Mouse (Mus musculus) midbrain, embryonic 16.5 days (tissue): ENCODE measurements around the gene Fbxl15. TPM values are rescaled to one million over a fixed set of nuclear protein-coding genes. Genes with fewer than 3 reads are reported as not detected.

ENCODE experiments used
- ATAC-seq: fragments of 200-750 bp; cut with Nextera tagmentation; 2 replicates; pipeline ENCODE4 v1.8.0; 2017; ENCODE audit warnings: moderate TSS enrichment
- H3K27ac ChIP-seq: fragments of 300-500 bp; sonication (generic); 2 replicates; pipeline ENCODE4 v1.5.1; 2014; ENCODE audit warnings: mild to moderate bottlenecking, low read length, mixed read lengths
- H3K27me3 ChIP-seq: fragments of 300-500 bp; sonication (generic); 2 replicates; pipeline ENCODE4 v1.6.1; 2014; ENCODE audit warnings: low read depth, low read length, mixed read lengths; ENCODE audit not compliant: control insufficient read depth, insufficient read depth
- H3K36me3 ChIP-seq: fragments of 300-500 bp; sonication (generic); 2 replicates; pipeline ENCODE4 v1.6.1; 2014; ENCODE audit warnings: mild to moderate bottlenecking, low read length, moderate library complexity, mixed read lengths; ENCODE audit not compliant: control insufficient read depth, insufficient read depth
- H3K4me1 ChIP-seq: fragments of 300-500 bp; sonication (generic); 2 replicates; pipeline ENCODE4 v1.6.1; 2014; ENCODE audit warnings: mild to moderate bottlenecking, low read length, mixed read lengths; ENCODE audit not compliant: control insufficient read depth, insufficient read depth
- H3K4me2 ChIP-seq: fragments of 300-500 bp; sonication (generic); 2 replicates; pipeline ENCODE4 v1.6.1; 2014; ENCODE audit warnings: mild to moderate bottlenecking, low read length, mixed read lengths
- H3K4me3 ChIP-seq: fragments of 300-500 bp; sonication (generic); 2 replicates; pipeline ENCODE4 v1.5.1; 2014; ENCODE audit warnings: low read depth, mild to moderate bottlenecking, low read length, moderate library complexity, mixed read lengths
- H3K9ac ChIP-seq: fragments of 300-500 bp; sonication (generic); 2 replicates; pipeline ENCODE4 v1.6.1; 2014; ENCODE audit warnings: low read depth, low read length, mixed read lengths
- H3K9me3 ChIP-seq: fragments of 300-500 bp; sonication (generic); replicated peaks from 2 replicates; pipeline ENCODE4 v1.6.1; 2014; ENCODE audit warnings: mild to moderate bottlenecking, low read length, mixed read lengths; ENCODE audit not compliant: control insufficient read depth, poor library complexity, severe bottlenecking
- WGBS: fragments of 180-500 bp; shearing (Covaris S2); extraction: QIAGEN DNeasy Blood & Tissue Kit; methylation state at CpG from one replicate; pipeline ENCODE4 v1.1.7; 2014; 5-methylcytosine and 5-hydroxymethylcytosine counted together
- polyA plus RNA-seq: library from polyadenylated mRNA; unstranded; fragments of >200 nt; fragmentation: Nextera tagmentation; extraction: Ambion mirVana; gene quantifications from 2 replicates; pipeline ENCODE4 v1.2.1, GENCODE M21; 2015

Gene Fbxl15
- polyA plus RNA-seq, 1 experiment from 2014 or later = 51.3 TPM

GRCm38 (mm10) chr19:46320076-46320785 lies 7.8 kb upstream of the Fbxl15 start:
- no peaks in the 10 kb centered on the region for H3K36me3 ChIP-seq
- 89% methylated on average over 8 of the region's 8 CpGs for WGBS
- peaks cover 8% of the 10 kb centered on the region for H3K27me3 ChIP-seq
- H3K4me2 ChIP-seq = no peak overlapping the region
- no peaks in the 10 kb centered on the region for H3K9me3 ChIP-seq
- peaks cover 88% of the 10 kb centered on the region for H3K4me1 ChIP-seq
- no peak overlapping the region for H3K4me3 ChIP-seq
- H3K9ac ChIP-seq = no peak overlapping the region
- no peak for ATAC-seq
- H3K27ac ChIP-seq = 0 out of 2 replicates have a peak overlapping the region, but pooled peaks have one; percentile 35

GRCm38 (mm10) chr19:46321101-46321943 lies 6.7 kb upstream of the Fbxl15 start:
- H3K27me3 ChIP-seq = peaks cover 4% of the 10 kb centered on the region
- 21% methylated on average over 6 of the region's 6 CpGs for whole genome bisulfite sequencing
- H3K4me2 ChIP-seq = peak overlapping the region; percentile 46
- H3K9ac ChIP-seq = no peak overlapping the region
- H3K4me3 ChIP-seq = no peak overlapping the region
- no peaks in the 10 kb centered on the region for H3K36me3 ChIP-seq
- peak overlapping the region; percentile 74 for H3K27ac ChIP-seq
- H3K4me1 ChIP-seq = peaks cover 83% of the 10 kb centered on the region
- no peaks in the 10 kb centered on the region for H3K9me3 ChIP-seq
- ATAC-seq = peak; percentile 54

- H3K4me2 ChIP-seq = peak overlapping the region; percentile 46
- peak overlapping the region; percentile 43 for H3K9ac ChIP-seq
These were observed 5.6 kb upstream of the Fbxl15 start for GRCm38 (mm10) chr19:46322144-46322995.

GRCm38 (mm10) chr19:46322996-46323572 lies 4.9 kb upstream of the Fbxl15 start:
- Histone ChIP-seq H3K27ac (peak overlapping the region; percentile 74; the same call in 1 of the 2 replicates), H3K4me2 (peak overlapping the region; percentile 46), H3K9me3 (no peaks in the 10 kb centered on the region), H3K4me1 (peaks cover 78% of the 10 kb centered on the region), H3K36me3 (no peaks in the 10 kb centered on the region), H3K9ac (peak overlapping the region; percentile 43), H3K4me3 (no peak overlapping the region), H3K27me3 (no peaks in the 10 kb centered on the region; the same call in 1 of the 2 replicates)
- ATAC-seq = no peak
- 77% methylated on average over 13 of the region's 13 CpGs for WGBS

More at GRCm38 (mm10) chr19:46322144-46322995, 5.6 kb upstream of the Fbxl15 start:
- Histone ChIP-seq H3K27ac (peak overlapping the region; percentile 74), H3K9me3 (no peaks in the 10 kb centered on the region), H3K27me3 (no peaks in the 10 kb centered on the region; the same call in none of the 2 replicates), H3K36me3 (no peaks in the 10 kb centered on the region), H3K4me1 (peaks cover 76% of the 10 kb centered on the region), H3K4me3 (no peak overlapping the region)
- WGBS = 56% methylated on average over 11 of the region's 11 CpGs
- no peak for ATAC-seq

GRCm38 (mm10) chr19:46323716-46324115 lies 4.3 kb upstream of the Fbxl15 start:
- Histone ChIP-seq H3K4me3 (no peak overlapping the region), H3K9ac (no peak overlapping the region), H3K27me3 (no peaks in the 10 kb centered on the region; the same call in 1 of the 2 replicates), H3K36me3 (no peaks in the 10 kb centered on the region), H3K9me3 (no peaks in the 10 kb centered on the region), H3K27ac (no peak overlapping the region), H3K4me1 (peaks cover 72% of the 10 kb centered on the region), H3K4me2 (peak overlapping the region; percentile 17; the same call in 1 of the 2 replicates)
- 75% methylated on average over 5 of the region's 5 CpGs for WGBS
- no peak for ATAC-seq

- peak overlapping the region; percentile 85; the same call in 1 of the 2 replicates for H3K9ac ChIP-seq
- no peaks in the 10 kb centered on the region for H3K27me3 ChIP-seq
- peak overlapping the region; percentile 98 for H3K4me2 ChIP-seq
- no peak overlapping the region for H3K4me3 ChIP-seq
- 79% methylated on average over 11 of the region's 11 CpGs for whole genome bisulfite sequencing
- no peaks in the 10 kb centered on the region for H3K36me3 ChIP-seq
- ATAC-seq = no peak
- peaks cover 69% of the 10 kb centered on the region for H3K4me1 ChIP-seq
- H3K9me3 ChIP-seq = no peaks in the 10 kb centered on the region
- H3K27ac ChIP-seq = no peak overlapping the region
These were observed 3.6 kb upstream of the Fbxl15 start for GRCm38 (mm10) chr19:46324366-46324765.

- Histone ChIP-seq H3K4me1 (peaks cover 69% of the 10 kb centered on the region), H3K9ac (peak overlapping the region; percentile 85), H3K4me2 (peak overlapping the region; percentile 98), H3K27me3 (no peaks in the 10 kb centered on the region), H3K9me3 (no peaks in the 10 kb centered on the region), H3K36me3 (no peaks in the 10 kb centered on the region), H3K27ac (no peak overlapping the region), H3K4me3 (peak overlapping the region; percentile 75)
- WGBS = 77% methylated on average over 3 of the region's 5 CpGs
- no peak for ATAC-seq
These were observed 3.1 kb upstream of the Fbxl15 start for GRCm38 (mm10) chr19:46324918-46325317.

- H3K9ac ChIP-seq = peak overlapping the region; percentile 85
- peak overlapping the region; percentile 75 for H3K4me3 ChIP-seq
- WGBS = 2% methylated on average over 29 of the region's 29 CpGs
- peaks cover 63% of the 10 kb centered on the region for H3K4me1 ChIP-seq
- no peaks in the 10 kb centered on the region for H3K9me3 ChIP-seq
- no peaks in the 10 kb centered on the region for H3K27me3 ChIP-seq
- peaks cover 3% of the 10 kb centered on the region for H3K36me3 ChIP-seq
- peak; percentile 10; the same call in 1 of the 2 replicates for ATAC-seq
- peak overlapping the region; percentile 98 for H3K4me2 ChIP-seq
- H3K27ac ChIP-seq = peak overlapping the region; percentile 98
These were observed 1.8 kb upstream of the Fbxl15 start for GRCm38 (mm10) chr19:46326019-46326755.
